Mouse (Mus musculus) heart, adult 2 months (tissue): ENCODE results near the gene Man2c1.

Experiments used
- CTCF ChIP-seq: fragments of 200-600 bp; IDR thresholded peaks from 2 replicates; pipeline ENCODE4 v1.8.1; 2022; ENCODE audit warnings: antibody characterized with exemption, mild to moderate bottlenecking, moderate library complexity
- EP300 ChIP-seq: fragments of 200-500 bp; IDR thresholded peaks from 2 replicates; pipeline ENCODE4 v1.6.1; 2011; ENCODE audit warnings: low read depth, low read length, control low read depth; ENCODE audit not compliant: insufficient read depth
- POLR2A ChIP-seq: fragments of 200-500 bp; IDR thresholded peaks from 2 replicates; pipeline ENCODE4 v1.6.1; 2011; ENCODE audit warnings: mild to moderate bottlenecking, low read depth, low read length, control low read depth; ENCODE audit not compliant: insufficient read depth

DNA sequence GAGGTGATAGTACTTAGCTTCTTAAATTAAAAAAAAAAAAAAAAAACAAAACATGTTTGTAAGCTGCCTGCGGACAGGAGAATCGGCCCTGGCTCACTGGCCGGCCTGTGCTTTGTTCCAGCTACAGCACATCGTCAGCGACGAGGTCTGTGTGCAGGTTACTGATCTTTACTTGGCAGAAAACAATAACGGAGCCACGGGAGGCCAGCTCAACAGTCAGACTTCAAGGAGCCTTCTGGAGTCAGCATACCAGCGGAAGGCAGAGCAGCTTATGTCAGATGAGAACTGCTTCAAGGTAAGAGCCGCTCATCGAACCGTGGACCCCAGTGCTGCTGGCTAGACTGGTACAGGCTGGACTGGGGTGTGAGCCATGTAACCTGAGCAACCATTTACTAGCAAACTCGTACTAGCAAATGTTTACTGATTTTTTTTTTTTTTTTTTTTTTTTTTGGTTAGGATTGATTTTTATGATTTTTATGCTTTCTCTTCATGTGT lies 13.2 kb upstream of the Man2c1 start:
- TF ChIP-seq EP300 (no peak), POLR2A (no peak), CTCF (no peak)
